Mouse (Mus musculus): Measurements from ENCODE around the gene Ifi35. TPM values are rescaled to one million over a fixed set of nuclear protein-coding genes. Genes with fewer than 3 reads are reported as not detected.
A peak's percentile ranks its signal among the peaks of the same experiment; 100 is the strongest.
"Not testable (repeated sequence)": the region's sequence is repeated elsewhere in the genome, so short reads cannot be mapped to it uniquely, and the experiment has no call there.

Ifi35 gene
- polyA plus RNA-seq, 1 experiment from 2014 or later: 23.9 TPM

DNA sequence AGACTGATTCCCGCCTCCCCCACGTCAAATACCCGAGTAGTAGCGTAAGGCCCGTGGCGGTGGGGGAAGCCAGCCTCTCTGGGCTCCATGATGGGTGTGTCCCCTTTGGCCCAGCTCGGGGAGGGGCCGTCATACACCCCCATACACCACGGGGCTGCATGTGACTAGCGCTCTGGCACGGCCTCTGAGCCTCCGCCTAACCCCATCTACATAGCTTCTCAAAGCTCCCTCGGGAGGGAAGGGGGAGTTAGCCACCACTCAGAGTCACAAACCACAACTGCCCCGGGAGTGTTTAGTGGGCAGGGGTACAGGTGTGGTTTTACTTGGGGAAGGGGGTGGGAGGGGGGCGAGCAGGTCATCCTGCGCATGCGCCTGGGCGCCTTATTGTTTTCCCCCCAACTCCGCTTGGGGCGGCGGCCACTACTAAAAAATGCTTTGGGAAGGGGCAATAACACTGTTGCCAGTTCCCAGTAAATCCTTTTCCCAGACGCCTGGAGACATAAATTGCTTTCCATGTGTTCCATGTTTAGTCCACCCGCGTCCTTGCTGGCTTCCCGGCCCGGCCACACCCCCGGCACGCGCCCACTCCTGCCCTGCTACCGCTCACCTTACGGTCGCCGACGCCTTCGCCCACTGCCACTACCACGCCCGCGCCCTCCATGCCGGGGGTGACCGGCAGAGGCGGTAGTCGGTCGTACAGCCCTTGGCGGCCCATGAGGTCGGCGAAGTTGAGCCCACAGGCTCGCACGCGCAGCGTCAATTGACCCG lies 17.1 kb downstream of the Ifi35 start:
- WGBS: under 1% methylated on average over 51 of the region's 51 CpGs
- 0 out of 2 replicates have a peak, but pooled peaks cover 7% of the 10 kb centered on the region for H3K36me3 ChIP-seq
- peak overlapping the region; percentile 93 for H3K4me3 ChIP-seq (replicated peaks)
- H3K9me3 ChIP-seq: no peaks in the 10 kb centered on the region
- peak; percentile 61 for ATAC-seq
- peaks cover 31% of the 10 kb centered on the region for H3K4me1 ChIP-seq (replicated peaks)
- H3K9ac ChIP-seq: peak overlapping the region; percentile 81
- H3K27ac ChIP-seq: peak overlapping the region; percentile 93
- H3K4me2 ChIP-seq (replicated peaks): peak overlapping the region; percentile 93
- H3K27me3 ChIP-seq (replicated peaks): no peaks in the 10 kb centered on the region

DNA sequence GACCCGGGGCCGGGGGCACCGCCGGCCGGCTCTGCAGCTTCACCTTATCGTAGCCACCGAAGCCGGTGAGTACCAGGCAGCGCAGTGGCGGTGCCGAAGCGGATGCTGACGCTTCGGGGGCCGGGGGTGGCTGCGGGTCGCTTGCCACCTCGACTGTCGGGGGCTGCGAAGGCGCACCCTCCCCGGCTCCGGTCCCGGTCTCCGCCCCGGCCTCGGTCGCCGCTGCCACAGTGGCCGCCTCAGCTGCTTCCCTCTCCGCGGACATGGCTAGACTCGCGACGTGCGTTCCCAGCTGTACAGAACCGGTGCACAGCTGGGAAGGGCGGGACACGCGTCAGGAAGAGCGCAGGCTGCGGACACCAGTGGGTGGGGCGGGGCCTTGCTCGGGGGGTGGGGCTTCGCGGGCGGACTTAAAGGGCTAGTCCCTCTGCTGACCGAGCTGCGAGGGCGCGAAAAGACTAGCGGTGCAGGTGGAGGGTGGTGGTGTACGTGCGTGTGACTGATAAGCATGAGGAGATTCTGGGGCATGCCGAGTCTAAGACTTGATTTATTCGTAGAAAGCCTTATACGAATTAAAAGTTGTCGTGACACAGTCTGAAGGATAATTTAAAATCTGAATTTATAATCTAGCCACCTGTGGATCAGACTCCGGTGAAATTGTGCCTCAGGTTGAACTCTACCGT lies 17.8 kb downstream of the Ifi35 start, which contains the start of gene Vat1:
TSS of gene Vat1 (minus strand) at position 362 of the 683 bp plus-strand sequence.
- Histone ChIP-seq H3K4me1 (replicated peaks) (peaks cover 31% of the 10 kb centered on the region), H3K9ac (peak within 1 kb of the TSS; percentile 81), H3K4me3 (replicated peaks) (peak within 1 kb of the TSS; percentile 93), H3K27ac (peak within 1 kb of the TSS; percentile 93), H3K9me3 (no peaks in the 10 kb centered on the region), H3K4me2 (replicated peaks) (peak within 1 kb of the TSS; percentile 98), H3K36me3 (0 out of 2 replicates have a peak, but pooled peaks cover 5% of the 10 kb centered on the region), H3K27me3 (replicated peaks) (no peaks in the 10 kb centered on the region)
- WGBS: 1% methylated on average over 59 of the region's 60 CpGs
- peak; percentile 57 for ATAC-seq

DNA sequence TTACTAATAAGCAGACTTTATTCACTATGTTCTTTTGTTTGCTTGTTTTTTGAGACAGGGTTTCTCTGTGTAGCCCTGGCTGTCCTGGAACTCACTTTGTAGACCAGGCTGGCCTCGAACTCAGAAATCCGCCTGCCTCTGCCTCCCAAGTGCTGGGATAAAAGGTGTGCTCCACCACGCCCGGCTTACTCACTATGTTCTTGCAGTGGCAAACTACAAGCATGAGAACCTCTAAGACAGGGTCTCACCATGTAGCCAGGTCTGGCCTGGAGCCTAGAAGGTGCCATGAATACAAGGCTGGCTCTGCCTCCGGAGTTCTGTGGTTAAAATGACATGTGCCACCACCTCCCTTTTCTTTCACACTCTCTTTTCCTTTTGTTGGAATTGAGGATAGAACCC lies 18.3 kb downstream of the Ifi35 start:
- H3K27ac ChIP-seq; H3K9ac ChIP-seq; H3K36me3 ChIP-seq; H3K9me3 ChIP-seq; ATAC-seq; H3K27me3 ChIP-seq (replicated peaks): not testable (repeated sequence)
- Histone ChIP-seq H3K4me2 (replicated peaks) (peak overlapping the region; percentile 93), H3K4me1 (replicated peaks) (peaks cover 31% of the 10 kb centered on the region), H3K4me3 (replicated peaks) (peak overlapping the region; percentile 93)
- WGBS: 53% methylated on average over 5 of the region's 5 CpGs

DNA sequence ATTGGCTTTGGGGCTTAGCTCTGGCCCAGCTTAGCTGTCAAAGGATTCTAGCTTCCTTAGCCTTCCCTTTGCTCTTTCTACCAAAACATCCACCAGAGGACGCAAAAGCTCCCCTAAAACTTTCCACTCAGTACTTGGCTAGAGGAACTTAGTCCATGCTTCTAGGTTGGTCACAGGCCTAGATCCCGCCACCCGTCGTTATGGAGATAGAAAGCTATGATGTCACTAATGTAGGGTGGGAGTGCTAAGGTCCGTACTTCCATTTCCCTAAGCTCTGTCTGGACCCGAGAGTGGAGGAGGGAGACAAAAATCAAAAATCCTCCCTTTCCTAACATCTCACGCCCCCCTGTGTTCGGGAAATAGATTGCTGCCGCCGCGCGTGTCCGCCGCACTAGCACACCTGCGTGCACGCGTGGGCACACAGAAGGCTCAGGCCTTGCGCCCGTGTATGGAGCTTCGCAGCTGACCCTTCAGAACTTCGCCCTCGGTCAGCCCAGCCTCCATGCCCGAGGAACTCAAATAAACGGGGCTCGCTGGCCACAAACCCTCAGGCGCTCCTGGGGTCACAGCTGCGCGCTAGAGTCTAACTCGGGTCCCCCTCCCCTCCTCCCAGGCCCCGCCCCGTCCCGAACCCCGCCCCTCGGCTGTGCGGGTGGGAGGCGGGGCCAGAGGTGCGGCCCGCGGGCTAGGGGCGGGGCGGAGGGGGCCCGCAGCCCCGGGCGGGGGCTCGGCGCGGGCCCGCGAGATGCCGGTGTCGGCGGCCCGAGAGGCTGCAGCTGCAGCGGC lies 19.5 kb downstream of the Ifi35 start:
- Histone ChIP-seq H3K4me1 (replicated peaks) (peaks cover 23% of the 10 kb centered on the region), H3K36me3 (no peaks in the 10 kb centered on the region), H3K9ac (peak overlapping the region; percentile 72), H3K27me3 (replicated peaks) (no peaks in the 10 kb centered on the region), H3K9me3 (no peaks in the 10 kb centered on the region), H3K4me3 (replicated peaks) (peak overlapping the region; percentile 61), H3K27ac (peak overlapping the region; percentile 67), H3K4me2 (replicated peaks) (peak overlapping the region; percentile 98)
- peak; percentile 79 for ATAC-seq
- WGBS: under 1% methylated on average over 52 of the region's 54 CpGs

DNA sequence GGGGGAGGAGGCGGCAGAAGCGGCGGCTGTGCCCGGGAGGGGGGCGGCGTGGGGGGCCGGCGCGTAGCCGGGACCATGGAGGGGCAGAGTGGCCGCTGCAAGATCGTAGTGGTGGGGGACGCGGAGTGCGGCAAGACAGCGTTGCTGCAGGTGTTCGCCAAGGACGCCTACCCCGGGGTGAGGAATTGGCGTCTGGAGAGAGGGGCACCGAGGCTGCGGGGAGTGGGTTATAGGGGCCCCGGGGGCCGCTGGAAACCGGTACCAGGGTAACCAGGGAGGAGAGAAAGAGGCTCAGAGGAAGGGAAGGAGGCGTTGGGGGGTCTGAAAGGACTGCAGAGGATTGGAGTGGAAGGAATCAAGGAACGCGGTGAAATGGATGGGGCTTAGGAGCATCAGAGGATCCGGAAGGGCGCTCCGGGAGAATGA lies 20.1 kb downstream of the Ifi35 start:
- Histone ChIP-seq H3K9ac (peak overlapping the region; percentile 72), H3K27ac (peak overlapping the region; percentile 62; the same call in 1 of the 2 replicates), H3K4me3 (replicated peaks) (peak overlapping the region; percentile 61), H3K4me1 (replicated peaks) (peaks cover 20% of the 10 kb centered on the region), H3K4me2 (replicated peaks) (peak overlapping the region; percentile 98), H3K27me3 (replicated peaks) (no peaks in the 10 kb centered on the region), H3K9me3 (no peaks in the 10 kb centered on the region), H3K36me3 (no peaks in the 10 kb centered on the region)
- under 1% methylated on average over 25 of the region's 31 CpGs for WGBS
- peak; percentile 6 for ATAC-seq

DNA sequence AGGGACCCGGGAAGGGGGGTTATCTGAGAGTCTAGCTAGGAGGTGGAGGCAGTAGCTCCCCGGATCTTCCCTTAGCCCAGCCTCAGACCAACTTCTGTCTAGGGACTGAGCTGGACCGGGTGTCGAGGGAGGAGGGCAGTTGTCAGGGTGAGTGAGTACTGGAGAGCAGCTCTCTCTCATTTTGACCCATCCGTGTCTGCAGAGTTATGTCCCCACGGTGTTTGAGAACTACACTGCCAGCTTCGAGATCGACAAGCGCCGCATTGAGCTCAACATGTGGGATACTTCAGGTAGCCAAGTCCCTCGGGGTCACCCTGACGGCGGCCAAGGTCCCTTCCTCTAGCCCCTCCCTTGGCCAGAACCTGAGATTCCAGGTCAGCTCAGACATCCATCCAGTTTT lies 20.5 kb downstream of the Ifi35 start:
- H3K27ac ChIP-seq: 0 out of 2 replicates have a peak overlapping the region, but pooled peaks have one; percentile 62
- WGBS: 6% methylated on average over 13 of the region's 13 CpGs

DNA sequence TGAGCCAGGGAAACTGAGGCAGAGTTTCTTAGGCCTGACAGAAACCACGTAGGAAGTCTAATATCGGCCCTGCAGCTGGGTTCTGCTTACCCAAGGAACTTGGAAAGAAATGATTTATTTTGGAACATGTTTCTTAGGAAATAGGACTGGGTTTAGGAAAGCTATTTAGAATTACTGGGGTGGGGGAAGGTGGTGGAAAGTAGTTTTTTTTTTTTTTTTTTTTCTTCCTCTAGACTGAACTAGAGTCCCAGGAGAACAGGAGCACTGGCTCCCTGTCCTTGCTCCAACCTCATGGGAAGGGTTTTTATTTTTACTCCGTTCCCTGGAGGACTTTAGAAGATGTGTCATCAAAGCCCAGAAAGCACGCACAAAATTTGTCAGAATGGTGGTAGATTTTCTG lies 20.9 kb downstream of the Ifi35 start:
- 69% methylated on average over 4 of the region's 4 CpGs for WGBS
- Histone ChIP-seq H3K9me3 (no peaks in the 10 kb centered on the region), H3K4me1 (replicated peaks) (peaks cover 15% of the 10 kb centered on the region), H3K4me2 (replicated peaks) (peak overlapping the region; percentile 98), H3K36me3 (no peaks in the 10 kb centered on the region), H3K27me3 (replicated peaks) (no peaks in the 10 kb centered on the region), H3K27ac (no peak overlapping the region), H3K4me3 (replicated peaks) (peak overlapping the region; percentile 61; the same call in 1 of the 2 replicates), H3K9ac (peak overlapping the region; percentile 72; the same call in 1 of the 2 replicates)
- ATAC-seq: no peak

More for the DNA sequence above, 20.5 kb downstream of the Ifi35 start:
- H3K36me3 ChIP-seq: no peaks in the 10 kb centered on the region
- H3K4me3 ChIP-seq (replicated peaks): peak overlapping the region; percentile 61
- peak overlapping the region; percentile 72 for H3K9ac ChIP-seq
- ATAC-seq: no peak
- H3K9me3 ChIP-seq: no peaks in the 10 kb centered on the region
- peak overlapping the region; percentile 98 for H3K4me2 ChIP-seq (replicated peaks)
- H3K4me1 ChIP-seq (replicated peaks): peaks cover 17% of the 10 kb centered on the region
- no peaks in the 10 kb centered on the region for H3K27me3 ChIP-seq (replicated peaks)

DNA sequence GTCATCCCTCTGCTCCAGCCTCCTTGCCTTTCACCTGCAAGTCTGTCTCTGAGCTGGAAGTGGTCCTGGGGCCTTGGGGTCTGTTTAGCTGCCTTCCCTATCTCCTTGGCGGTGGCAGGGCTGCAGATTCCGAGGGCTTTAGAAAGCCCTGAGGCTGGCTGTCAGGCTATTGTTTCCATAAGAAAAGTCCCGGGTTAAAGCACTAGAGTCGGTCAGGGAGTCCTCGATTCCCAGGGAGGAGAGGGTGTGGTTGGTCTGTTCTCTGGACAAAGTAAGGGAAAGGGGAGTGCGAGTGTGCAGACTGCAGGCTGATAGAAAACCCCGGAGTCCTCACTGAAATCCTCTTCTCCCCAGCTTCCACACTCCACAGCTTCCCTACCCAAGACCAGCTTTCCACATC lies 22.0 kb downstream of the Ifi35 start:
- Histone ChIP-seq H3K4me1 (replicated peaks) (peaks cover 11% of the 10 kb centered on the region), H3K36me3 (no peaks in the 10 kb centered on the region), H3K27ac (no peak overlapping the region), H3K9ac (no peak overlapping the region), H3K9me3 (no peaks in the 10 kb centered on the region), H3K4me3 (replicated peaks) (no peak overlapping the region), H3K27me3 (replicated peaks) (no peaks in the 10 kb centered on the region), H3K4me2 (replicated peaks) (no peak overlapping the region)
- ATAC-seq: no peak
- WGBS: 53% methylated on average over 7 of the region's 7 CpGs

DNA sequence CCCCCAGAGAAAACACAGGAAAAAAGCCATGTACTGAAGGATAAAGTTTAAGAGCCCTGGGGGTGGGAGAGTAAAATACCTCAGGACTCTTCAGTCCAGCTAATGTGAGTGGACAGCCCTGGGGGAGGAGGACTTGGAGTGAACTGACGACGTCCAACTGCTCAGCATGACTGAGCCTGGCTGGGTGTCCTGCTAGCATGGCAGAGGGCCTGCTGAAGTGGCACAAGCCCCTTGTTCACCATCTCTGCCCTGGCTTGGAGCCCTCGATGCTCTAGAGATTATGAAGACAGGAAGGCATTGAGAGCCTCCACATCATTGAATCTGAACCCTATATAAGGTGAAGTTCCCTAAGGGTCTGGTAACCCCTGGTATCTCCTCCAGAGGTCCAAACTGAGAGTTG lies 23.7 kb downstream of the Ifi35 start:
- 77% methylated on average over 3 of the region's 3 CpGs for WGBS
- Histone ChIP-seq H3K27me3 (replicated peaks) (no peaks in the 10 kb centered on the region), H3K4me1 (replicated peaks) (peaks cover 11% of the 10 kb centered on the region), H3K9me3 (no peaks in the 10 kb centered on the region), H3K36me3 (no peaks in the 10 kb centered on the region), H3K4me3 (replicated peaks) (no peak overlapping the region), H3K4me2 (replicated peaks) (no peak overlapping the region), H3K9ac (no peak overlapping the region), H3K27ac (no peak overlapping the region)
- no peak for ATAC-seq

DNA sequence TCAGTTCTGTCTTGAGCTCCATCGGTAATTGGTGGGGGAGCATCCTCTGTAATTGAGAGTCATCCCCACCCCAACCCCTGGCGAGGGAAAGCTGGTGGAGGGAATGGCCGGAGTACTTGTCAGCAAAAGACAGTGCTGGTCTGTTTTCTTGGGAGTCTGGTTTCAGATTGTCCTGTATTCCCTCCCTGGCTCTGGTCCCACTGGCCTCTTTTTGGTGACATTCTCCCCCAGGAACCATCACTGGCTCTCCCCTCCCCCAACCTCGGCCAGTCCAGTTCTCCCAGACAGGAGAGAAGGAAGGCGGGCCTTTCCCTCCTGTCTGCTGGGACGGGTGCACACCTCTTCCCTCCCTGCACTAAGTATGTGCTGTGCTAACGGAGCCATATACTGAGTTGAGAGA lies 24.1 kb downstream of the Ifi35 start:
- WGBS: 50% methylated on average over 7 of the region's 7 CpGs
- no peak overlapping the region for H3K4me3 ChIP-seq (replicated peaks)
- ATAC-seq: no peak
- no peak overlapping the region for H3K9ac ChIP-seq
- no peaks in the 10 kb centered on the region for H3K9me3 ChIP-seq
- no peak overlapping the region for H3K4me2 ChIP-seq (replicated peaks)
- H3K27ac ChIP-seq: no peak overlapping the region
- H3K36me3 ChIP-seq: no peaks in the 10 kb centered on the region
- peaks cover 7% of the 10 kb centered on the region for H3K4me1 ChIP-seq (replicated peaks)
- H3K27me3 ChIP-seq (replicated peaks): no peaks in the 10 kb centered on the region

DNA sequence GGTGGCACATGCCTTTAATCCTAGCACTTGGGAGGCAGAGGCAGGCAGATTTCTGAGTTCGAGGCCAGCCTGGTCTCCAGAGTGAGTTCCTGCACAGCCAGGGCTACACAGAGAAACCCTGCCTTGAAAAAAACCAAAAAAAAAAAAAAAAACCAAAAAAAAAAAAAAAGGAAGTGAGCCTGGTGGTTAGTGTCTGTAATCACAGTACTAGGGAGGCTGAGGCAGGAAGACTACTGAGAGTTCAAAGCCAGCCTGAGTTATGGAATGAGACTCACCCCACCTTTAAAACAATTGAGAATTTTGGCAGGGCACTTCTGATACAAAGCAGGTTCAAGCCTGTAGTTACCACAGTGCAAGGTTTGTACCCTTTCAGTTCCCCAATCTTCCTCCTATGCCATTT lies 25.5 kb downstream of the Ifi35 start:
- H3K36me3 ChIP-seq; H3K27ac ChIP-seq; H3K4me2 ChIP-seq (replicated peaks); H3K9ac ChIP-seq; H3K4me3 ChIP-seq (replicated peaks); H3K4me1 ChIP-seq (replicated peaks); H3K9me3 ChIP-seq; H3K27me3 ChIP-seq (replicated peaks); ATAC-seq: not testable (repeated sequence)
- WGBS: 81% methylated on average over 1 of the region's 1 CpGs

DNA sequence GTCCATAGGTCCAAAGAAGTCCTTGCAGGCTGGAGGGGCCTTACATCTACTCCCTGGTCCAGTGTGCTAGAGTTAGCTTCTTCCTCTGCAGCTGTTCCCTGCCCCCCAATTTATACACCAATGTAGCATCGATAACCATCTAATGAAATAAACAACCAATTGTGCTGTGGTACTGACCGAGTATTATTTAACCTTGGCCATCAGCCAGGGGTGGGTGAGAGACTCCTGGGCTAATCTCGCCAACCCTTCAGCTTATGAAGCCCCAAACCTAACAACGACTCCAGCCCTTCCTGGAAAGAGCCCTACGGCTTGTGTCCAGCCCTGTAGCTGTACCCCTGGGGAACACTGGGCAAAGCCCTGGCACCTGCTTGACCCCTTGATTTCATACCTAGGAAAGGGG lies 26.1 kb downstream of the Ifi35 start:
- no peaks in the 10 kb centered on the region for H3K9me3 ChIP-seq
- H3K9ac ChIP-seq: no peak overlapping the region
- no peak overlapping the region for H3K4me3 ChIP-seq (replicated peaks)
- WGBS: 63% methylated on average over 5 of the region's 5 CpGs
- no peaks in the 10 kb centered on the region for H3K27me3 ChIP-seq (replicated peaks)
- ATAC-seq: no peak
- H3K36me3 ChIP-seq: no peaks in the 10 kb centered on the region
- peaks cover 6% of the 10 kb centered on the region for H3K4me1 ChIP-seq (replicated peaks)
- no peak overlapping the region for H3K27ac ChIP-seq
- H3K4me2 ChIP-seq (replicated peaks): no peak overlapping the region

Data from intestine, embryonic 15.5 days (tissue).